20 mouse cellular contexts compared by ENCODE assay signal in the genomic region with DNA sequence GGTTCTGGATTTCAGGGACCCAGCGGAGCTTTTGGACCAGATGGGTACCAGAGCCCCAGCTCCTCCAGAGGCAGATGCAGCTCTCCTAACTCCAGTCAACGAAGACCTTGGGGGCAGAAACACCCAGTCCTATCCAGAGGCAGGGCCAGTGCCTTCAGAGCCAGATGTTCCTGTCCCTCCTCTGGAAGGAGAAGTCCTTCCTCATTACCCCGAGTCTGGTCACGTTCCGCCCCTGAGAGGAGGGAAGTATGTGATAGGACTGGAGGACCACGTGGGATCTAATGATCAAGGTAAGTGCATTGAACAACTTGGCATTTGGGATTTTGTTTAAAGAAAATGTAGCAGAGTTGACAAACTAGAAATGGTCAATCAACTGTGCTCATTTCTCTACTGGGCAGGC. TPM values are rescaled to one million over a fixed set of nuclear protein-coding genes. Genes with fewer than 3 reads are reported as not detected.
DNase-seq lines count a peak whose midpoint lies in the region; ATAC-seq and TF ChIP-seq lines count a peak whose summit lies in the region.
"Had no signal": no experiment of that assay in that cellular context is flagged by ENCODE, and none has a peak within 500 bp of the region (broad histone marks: within the 10 kb centered on the region; RNA-seq: fewer than 3 reads in every experiment).

No protein-coding gene starts in this region.

- TF ChIP-seq CTCF in forebrain, postnatal 0 days (IDR thresholded peaks at IDR 0.05; ENCODE audit: low read depth) = no peak
- no peak for TF ChIP-seq CTCF in E14TG2a.4 (conservative IDR thresholded peaks at IDR 0.05; ENCODE audit: low read length)

- ATAC-seq in forebrain, postnatal 0 days = no peak
- ATAC-seq in hindbrain, embryonic 12.5 days (ENCODE audit: low FRiP score) = no peak
- ATAC-seq in neural tube, embryonic 15.5 days (ENCODE audit: low FRiP score) = no peak
- ATAC-seq: forebrain, embryonic 14.5 days; inflammation-experienced regulatory T-cells, adult 6 months had no signal

- DNase-seq in forebrain, embryonic 10.5 days (ENCODE audit: extremely low spot score, low spot score) = no peak
- no peak for DNase-seq in forebrain, postnatal 0 days
- no peak for DNase-seq in hindbrain, embryonic 10.5 days (ENCODE audit: low spot score)
- DNase-seq in limb, embryonic 10.5 days (ENCODE audit: low spot score) = no peak
- DNase-seq: adrenal gland, adult 2 months; adrenal gland, postnatal 25 days; B cell, adult 2 months; cerebellum, adult 18-20 months; cerebellum, adult 9-11 months; cerebellum, postnatal 36 days; gastrocnemius, postnatal 10 days had no signal

- peak overlapping the region; percentile 69; the same call in 1 of the 2 replicates for H3K27ac ChIP-seq in forebrain, embryonic 10.5 days
- no peak overlapping the region for H3K27ac ChIP-seq in forebrain, postnatal 0 days (ENCODE audit: low read depth, low read length)
- peak overlapping the region; percentile 41 for H3K27ac ChIP-seq in hindbrain, embryonic 10.5 days
- no peak overlapping the region for H3K27ac ChIP-seq in hindbrain, embryonic 12.5 days
- H3K27ac ChIP-seq in limb, embryonic 10.5 days = peak overlapping the region; percentile 51
- H3K27ac ChIP-seq in neural tube, embryonic 15.5 days (replicated peaks) = no peak overlapping the region
- H3K27ac ChIP-seq: heart, embryonic 13.5 days; hindbrain, embryonic 15.5 days had no signal

- H3K36me3 ChIP-seq in forebrain, embryonic 10.5 days (replicated peaks) = peaks cover 32% of the 10 kb centered on the region
- no peaks in the 10 kb centered on the region for H3K36me3 ChIP-seq in forebrain, postnatal 0 days (ENCODE audit: insufficient read depth)
- peaks cover 10% of the 10 kb centered on the region for H3K36me3 ChIP-seq in hindbrain, embryonic 10.5 days
- H3K36me3 ChIP-seq in hindbrain, embryonic 12.5 days = no peaks in the 10 kb centered on the region
- peaks cover 100% of the 10 kb centered on the region for H3K36me3 ChIP-seq in E14TG2a.4 (ENCODE audit: insufficient read depth, low read length)
- H3K36me3 ChIP-seq in limb, embryonic 10.5 days = peaks cover 63% of the 10 kb centered on the region
- no peaks in the 10 kb centered on the region for H3K36me3 ChIP-seq in neural tube, embryonic 15.5 days
- H3K36me3 ChIP-seq: hindbrain, embryonic 15.5 days had no signal

- no peak overlapping the region for H3K4me3 ChIP-seq in forebrain, embryonic 10.5 days
- H3K4me3 ChIP-seq in forebrain, postnatal 0 days (ENCODE audit: low read depth, low read length) = no peak overlapping the region
- no peak overlapping the region for H3K4me3 ChIP-seq in hindbrain, embryonic 10.5 days
- no peak overlapping the region for H3K4me3 ChIP-seq in hindbrain, embryonic 12.5 days
- 0 out of 2 replicates have a peak overlapping the region, but pooled peaks have one; percentile 14 for H3K4me3 ChIP-seq in E14TG2a.4 (replicated peaks; ENCODE audit: low read length)
- H3K4me3 ChIP-seq in limb, embryonic 10.5 days = no peak overlapping the region
- no peak overlapping the region for H3K4me3 ChIP-seq in neural tube, embryonic 15.5 days (replicated peaks)
- H3K4me3 ChIP-seq: heart, embryonic 13.5 days; hindbrain, embryonic 15.5 days had no signal

- H3K4me2 ChIP-seq in forebrain, postnatal 0 days (ENCODE audit: low read depth) = no peak overlapping the region
- no peak overlapping the region for H3K4me2 ChIP-seq in hindbrain, embryonic 12.5 days (replicated peaks)
- H3K4me2 ChIP-seq in neural tube, embryonic 15.5 days = no peak overlapping the region
- H3K4me2 ChIP-seq: heart, embryonic 13.5 days; hindbrain, embryonic 15.5 days had no signal

- H3K4me1 ChIP-seq in forebrain, embryonic 10.5 days = peaks cover 78% of the 10 kb centered on the region
- H3K4me1 ChIP-seq in forebrain, postnatal 0 days (ENCODE audit: insufficient read depth) = no peaks in the 10 kb centered on the region
- H3K4me1 ChIP-seq in hindbrain, embryonic 10.5 days (replicated peaks) = peaks cover 66% of the 10 kb centered on the region
- peaks cover 35% of the 10 kb centered on the region for H3K4me1 ChIP-seq in hindbrain, embryonic 12.5 days
- peaks cover 94% of the 10 kb centered on the region for H3K4me1 ChIP-seq in E14TG2a.4 (replicated peaks; ENCODE audit: low read depth, low read length)
- H3K4me1 ChIP-seq in limb, embryonic 10.5 days = peaks cover 62% of the 10 kb centered on the region
- peaks cover 10% of the 10 kb centered on the region for H3K4me1 ChIP-seq in neural tube, embryonic 15.5 days

- WGBS in forebrain, embryonic 10.5 days = 91% methylated on average over 6 of the region's 6 CpGs
- WGBS in forebrain, postnatal 0 days = 96% methylated on average over 6 of the region's 6 CpGs
- 92% methylated on average over 6 of the region's 6 CpGs for WGBS in hindbrain, embryonic 10.5 days
- 91% methylated on average over 6 of the region's 6 CpGs for WGBS in hindbrain, embryonic 12.5 days
- 92% methylated on average over 6 of the region's 6 CpGs for WGBS in limb, embryonic 10.5 days
- 93% methylated on average over 6 of the region's 6 CpGs for WGBS in neural tube, embryonic 15.5 days

- H3K9ac ChIP-seq in forebrain, postnatal 0 days = no peak overlapping the region
- no peak overlapping the region for H3K9ac ChIP-seq in hindbrain, embryonic 12.5 days
- no peak overlapping the region for H3K9ac ChIP-seq in neural tube, embryonic 15.5 days (replicated peaks)
- H3K9ac ChIP-seq: heart, embryonic 13.5 days; hindbrain, embryonic 15.5 days had no signal

- H3K9me3 ChIP-seq in forebrain, embryonic 10.5 days = 0 out of 2 replicates have a peak, but pooled peaks cover 3% of the 10 kb centered on the region
- no peaks in the 10 kb centered on the region for H3K9me3 ChIP-seq in forebrain, postnatal 0 days (ENCODE audit: low read length)
- H3K9me3 ChIP-seq in hindbrain, embryonic 10.5 days = no peaks in the 10 kb centered on the region
- H3K9me3 ChIP-seq in hindbrain, embryonic 12.5 days (replicated peaks) = no peaks in the 10 kb centered on the region
- H3K9me3 ChIP-seq in E14TG2a.4 (ENCODE audit: low read length) = peaks cover 5% of the 10 kb centered on the region; the same call in 1 of the 2 replicates
- no peaks in the 10 kb centered on the region for H3K9me3 ChIP-seq in limb, embryonic 10.5 days (replicated peaks)
- H3K9me3 ChIP-seq in neural tube, embryonic 15.5 days (replicated peaks) = no peaks in the 10 kb centered on the region
- H3K9me3 ChIP-seq: heart, embryonic 13.5 days; hindbrain, embryonic 15.5 days had no signal

- H3K27me3 ChIP-seq in forebrain, embryonic 10.5 days (ENCODE audit: poor library complexity, severe bottlenecking) = no peaks in the 10 kb centered on the region
- no peaks in the 10 kb centered on the region for H3K27me3 ChIP-seq in forebrain, postnatal 0 days (ENCODE audit: insufficient read depth, low read length)
- H3K27me3 ChIP-seq in hindbrain, embryonic 10.5 days (ENCODE audit: insufficient read depth, poor library complexity, severe bottlenecking) = no peaks in the 10 kb centered on the region
- no peaks in the 10 kb centered on the region for H3K27me3 ChIP-seq in hindbrain, embryonic 12.5 days
- no peaks in the 10 kb centered on the region for H3K27me3 ChIP-seq in E14TG2a.4 (ENCODE audit: insufficient read depth, low read length)
- H3K27me3 ChIP-seq in limb, embryonic 10.5 days (ENCODE audit: low read depth, poor library complexity, severe bottlenecking) = no peaks in the 10 kb centered on the region
- H3K27me3 ChIP-seq in neural tube, embryonic 15.5 days (replicated peaks) = no peaks in the 10 kb centered on the region
- H3K27me3 ChIP-seq: heart, embryonic 13.5 days; hindbrain, embryonic 15.5 days had no signal

RNA-seq across cellular contexts. Expression of a gene that starts 17.6 kb away (rescaled TPM):
- 50.2 and 55.6 TPM in 2 replicates for polyA plus RNA-seq in forebrain, embryonic 10.5 days (2016; fragmentation: Nextera tagmentation; extraction: Ambion mirVana)
- 17.3 and 26.8 TPM in 2 replicates for total RNA-seq in forebrain, postnatal 0 days (2014; rRNA removed)
- polyA plus RNA-seq in forebrain, postnatal 0 days (2015; fragmentation: Nextera tagmentation; extraction: Ambion mirVana) = 18.5 and 18.6 TPM in 2 replicates
- 52.3 and 53.2 TPM in 2 replicates for polyA plus RNA-seq in hindbrain, embryonic 10.5 days (2016; fragmentation: Nextera tagmentation; extraction: Ambion mirVana)
- 68.8 and 78.8 TPM in 2 replicates for polyA plus RNA-seq in hindbrain, embryonic 12.5 days (2016; fragmentation: Nextera tagmentation; extraction: Ambion mirVana)
- 98.5 TPM in 2 replicates for polyA plus RNA-seq in limb, embryonic 10.5 days (2016; fragmentation: Nextera tagmentation; extraction: Ambion mirVana)
- polyA plus RNA-seq in neural tube, embryonic 15.5 days (2015; fragmentation: Nextera tagmentation; extraction: Ambion mirVana) = 37.9 and 47.4 TPM in 2 replicates
- total RNA-seq: hematopoietic stem cell, adult 5-6 weeks; MEL had no signal

RNA-seq across cellular contexts. Expression of a gene that starts 55.0 kb away (rescaled TPM):
- polyA plus RNA-seq in forebrain, embryonic 10.5 days (2016; fragmentation: Nextera tagmentation; extraction: Ambion mirVana) = 232 and 234 TPM in 2 replicates
- total RNA-seq in forebrain, postnatal 0 days (2014; rRNA removed) = 95.1 and 155 TPM in 2 replicates
- polyA plus RNA-seq in forebrain, postnatal 0 days (2015; fragmentation: Nextera tagmentation; extraction: Ambion mirVana) = 153 and 193 TPM in 2 replicates
- 223 and 241 TPM in 2 replicates for polyA plus RNA-seq in hindbrain, embryonic 10.5 days (2016; fragmentation: Nextera tagmentation; extraction: Ambion mirVana)
- polyA plus RNA-seq in hindbrain, embryonic 12.5 days (2016; fragmentation: Nextera tagmentation; extraction: Ambion mirVana) = 224 and 235 TPM in 2 replicates
- polyA plus RNA-seq in limb, embryonic 10.5 days (2016; fragmentation: Nextera tagmentation; extraction: Ambion mirVana) = 228 and 232 TPM in 2 replicates
- polyA plus RNA-seq in neural tube, embryonic 15.5 days (2015; fragmentation: Nextera tagmentation; extraction: Ambion mirVana) = 156 and 162 TPM in 2 replicates

Comparison
In these comparisons a context has a peak if more than half of its experiments do, and no peak if none do; other contexts are left out.
1. H3K27ac ChIP-seq: peak in forebrain, embryonic 10.5 days (single experiment), hindbrain, embryonic 10.5 days (single experiment) and limb, embryonic 10.5 days (single experiment); none in forebrain, postnatal 0 days (single experiment), hindbrain, embryonic 12.5 days (single experiment) and neural tube, embryonic 15.5 days (single experiment).